Mouse (Mus musculus) T-helper 17 cell (primary cell): Measurements from ENCODE around the gene P2ry6.

ENCODE experiments used
- in situ Hi-C, 2 experiments: fragments of 300-600 bp; cut with MboI, MseI; formaldehyde crosslinking; loops; 1 replicate in 1 of 2; 2 replicates in 1 of 2; pipeline ENCODE4 v1.15.1; 2025; ENCODE audit warnings: high pct_unique_total_duplicates in 2 of 2

Gene P2ry6

GRCm38 (mm10) chr7:100974135-100974903 is at the start of gene P2ry6:
TSS of gene P2ry6 (minus strand) at chr7:100974649.
- in situ Hi-C loops: no loop called here

GRCm38 (mm10) chr7:101017492-101017891 is 43.0 kb upstream of the P2ry6 start:
- in situ Hi-C loops: no loop called here

- in situ Hi-C loops: no loop called here
Observed at GRCm38 (mm10) chr7:101017021-101017461, 42.6 kb upstream of the P2ry6 start.

- in situ Hi-C loops: no loop called here
Observed at GRCm38 (mm10) chr7:101014985-101015384, 40.5 kb upstream of the P2ry6 start.

- in situ Hi-C loops: no loop called here
Observed at GRCm38 (mm10) chr7:101014041-101014440, 39.6 kb upstream of the P2ry6 start.

- in situ Hi-C loops: no loop called here
Observed at GRCm38 (mm10) chr7:101012541-101012940, 38.1 kb upstream of the P2ry6 start, which contains the start of gene P2ry2. TSS of gene P2ry2 (minus strand) at chr7:101012866.

- in situ Hi-C loops: no loop called here
Observed at GRCm38 (mm10) chr7:101011681-101012367, 37.4 kb upstream of the P2ry6 start.

- in situ Hi-C loops: no loop called here
Observed at GRCm38 (mm10) chr7:101010741-101011140, 36.3 kb upstream of the P2ry6 start.

- in situ Hi-C loops: no loop called here
Observed at GRCm38 (mm10) chr7:101006201-101006600, 31.8 kb upstream of the P2ry6 start.

GRCm38 (mm10) chr7:101005119-101005518 is 30.7 kb upstream of the P2ry6 start:
- in situ Hi-C loops: no loop called here

- in situ Hi-C loops: no loop called here
Observed at GRCm38 (mm10) chr7:101003442-101004326, 29.2 kb upstream of the P2ry6 start.

- in situ Hi-C loops: no loop called here
Observed at GRCm38 (mm10) chr7:101002274-101002673, 27.8 kb upstream of the P2ry6 start.

- in situ Hi-C loops: loop anchor here in 1 of 2 experiments (5.0 kb wide), 1 partner anchor 623 kb away; no protein-coding TSS in a partner anchor
Observed at GRCm38 (mm10) chr7:100999623-101000022, 25.2 kb upstream of the P2ry6 start.

GRCm38 (mm10) chr7:100998578-100998960 is 24.1 kb upstream of the P2ry6 start:
- in situ Hi-C loops: loop anchor here in 1 of 2 experiments (5.0 kb wide), 1 partner anchor 624 kb away; no protein-coding TSS in a partner anchor

GRCm38 (mm10) chr7:100997951-100998577 is 23.6 kb upstream of the P2ry6 start:
- in situ Hi-C loops: loop anchor here in 1 of 2 experiments (5.0 kb wide), 1 partner anchor 624 kb away; no protein-coding TSS in a partner anchor

GRCm38 (mm10) chr7:100997215-100997614 is 22.8 kb upstream of the P2ry6 start:
- in situ Hi-C loops: loop anchor here in 1 of 2 experiments (5.0 kb wide), 1 partner anchor 625 kb away; no protein-coding TSS in a partner anchor

- in situ Hi-C loops: loop anchor here in 1 of 2 experiments (5.0 kb wide), 1 partner anchor 626 kb away; no protein-coding TSS in a partner anchor
Observed at GRCm38 (mm10) chr7:100995951-100996350, 21.5 kb upstream of the P2ry6 start.

- in situ Hi-C loops: loop anchor here in 1 of 2 experiments (5.0 kb wide), 1 partner anchor 627 kb away; no protein-coding TSS in a partner anchor
Observed at GRCm38 (mm10) chr7:100995260-100995864, 20.9 kb upstream of the P2ry6 start.

GRCm38 (mm10) chr7:100993166-100993565 is 18.7 kb upstream of the P2ry6 start:
- in situ Hi-C loops: no loop called here

GRCm38 (mm10) chr7:100991972-100992371 is 17.5 kb upstream of the P2ry6 start:
- in situ Hi-C loops: no loop called here
